Mouse (Mus musculus) liver, embryonic 18 days (tissue): Measurements from ENCODE around the gene Defb25. TPM values are rescaled to one million over a fixed set of nuclear protein-coding genes. Genes with fewer than 3 reads are reported as not detected.

ENCODE experiments used
- polyA plus RNA-seq: library from polyadenylated mRNA; depleted of rRNA; stranded (reverse); fragments of >200 nt; gene quantifications from 2 replicates; pipeline ENCODE4 v1.2.3, GENCODE M21; 2012; rRNA removed

Defb25 gene
- not detected in 2 replicates for polyA plus RNA-seq

DNA sequence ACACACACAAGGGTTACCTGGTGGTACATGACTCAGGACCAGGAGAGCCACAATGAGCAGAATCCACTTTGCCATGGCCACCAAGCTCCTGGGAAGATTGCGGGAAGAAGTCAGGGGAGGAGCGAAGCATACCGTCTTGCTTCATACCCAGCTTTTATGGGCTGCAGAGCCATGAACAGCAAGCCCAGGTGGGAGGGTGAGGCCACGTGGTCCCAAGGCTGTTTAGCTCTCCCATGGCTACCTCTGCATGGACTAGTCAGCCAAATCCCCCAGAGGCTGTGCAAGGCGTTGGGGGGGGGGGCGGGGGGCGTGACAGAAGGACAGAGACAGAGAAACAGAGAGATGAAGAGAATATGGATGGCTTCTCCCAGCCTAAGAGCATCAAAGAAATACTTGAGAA, at the start of gene Defb25:
TSS of gene Defb25 (minus strand) at position 101 of the 400 bp plus-strand sequence.

GRCm38 (mm10) chr2:152669256-152669638, 46.4 kb upstream of the Defb25 start, which contains the start of gene H13:
Gene H13 (plus strand): TSS chr2:152669461.

GRCm38 (mm10) chr2:152626774-152627591, 4.1 kb upstream of the Defb25 start, which contains the start of gene Rem1:
Gene Rem1 (plus strand): TSS chr2:152626951.

GRCm38 (mm10) chr2:152604057-152604456, 18.8 kb downstream of the Defb25 start, which contains the start of gene Defb36:
Gene Defb36 (plus strand): TSS chr2:152604327.

GRCm38 (mm10) chr2:152599299-152599698, 23.6 kb downstream of the Defb25 start, which contains the start of gene Defb45:
Gene Defb45 (minus strand): TSS chr2:152599399.

DNA sequence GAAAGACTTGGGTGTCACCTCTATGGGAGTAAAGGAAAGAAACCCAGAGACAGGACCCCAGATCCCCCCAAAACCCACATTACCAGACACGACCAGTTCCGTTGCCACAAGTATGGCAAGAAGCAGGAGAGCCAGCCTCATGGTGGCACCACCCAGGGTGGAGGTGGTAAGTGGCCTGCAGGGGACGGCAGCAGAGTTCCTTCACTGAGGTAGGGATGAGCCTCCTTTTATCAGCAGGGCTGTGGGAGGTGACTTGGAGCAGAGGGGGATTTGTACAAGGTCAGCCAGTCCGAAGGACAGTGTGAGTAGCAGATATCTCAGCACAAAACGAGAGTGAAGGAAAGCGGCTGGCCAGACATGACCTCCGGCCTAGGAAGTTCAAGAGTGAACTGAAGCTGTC, 42.7 kb downstream of the Defb25 start, which contains the start of gene Defb19:
TSS of gene Defb19 (minus strand) at position 206 of the 400 bp plus-strand sequence.

Other genes starting within 250 kb of the Defb25 start
- gene Nrsn2, start 246.4 kb downstream of the Defb25 start, polyA plus RNA-seq: not detected in 2 replicates
- gene Sox12, start 225.0 kb downstream of the Defb25 start, polyA plus RNA-seq: 3.6 and 4.4 TPM in 2 replicates
- 5.4 TPM in 2 replicates for gene Zcchc3, start 208.0 kb downstream of the Defb25 start, polyA plus RNA-seq
- gene 6820408C15Rik, start 207.5 kb downstream of the Defb25 start, polyA plus RNA-seq: 0.14 and 0.15 TPM in 2 replicates
- not detected in 2 replicates for gene Defb23, start 158.4 kb downstream of the Defb25 start, polyA plus RNA-seq
- not detected in 2 replicates for gene Defb20, start 146.0 kb downstream of the Defb25 start, polyA plus RNA-seq
- not detected in 2 replicates for gene Defb22, start 132.9 kb downstream of the Defb25 start, polyA plus RNA-seq
- gene Defb26, start 111.4 kb downstream of the Defb25 start, polyA plus RNA-seq: not detected in 2 replicates
- not detected in 2 replicates for gene Defb28, start 104.8 kb downstream of the Defb25 start, polyA plus RNA-seq
- gene Defb29, start 83.0 kb downstream of the Defb25 start, polyA plus RNA-seq: not detected in 2 replicates
- gene Gm17416, start 53.7 kb downstream of the Defb25 start, polyA plus RNA-seq: not detected in 2 replicates
- gene Defb21, start 50.3 kb downstream of the Defb25 start, polyA plus RNA-seq: not detected in 2 replicates
- gene Defb19, start 42.7 kb downstream of the Defb25 start, polyA plus RNA-seq: not detected in 2 replicates
- gene Defb45, start 23.7 kb downstream of the Defb25 start, polyA plus RNA-seq: not detected in 2 replicates
- not detected in 2 replicates for gene Defb36, start 18.7 kb downstream of the Defb25 start, polyA plus RNA-seq
- gene Rem1, start 3.9 kb upstream of the Defb25 start, polyA plus RNA-seq: 1.1 and 1.2 TPM in 2 replicates
- gene H13, start 46.4 kb upstream of the Defb25 start, polyA plus RNA-seq: 50.0 and 56.9 TPM in 2 replicates
- 5.8 and 5.9 TPM in 2 replicates for gene Mcts2, start 64.0 kb upstream of the Defb25 start, polyA plus RNA-seq
- gene Id1, start 113.2 kb upstream of the Defb25 start, polyA plus RNA-seq: 51.1 and 55.1 TPM in 2 replicates
- 0.78 and 0.91 TPM in 2 replicates for gene Cox4i2, start 131.1 kb upstream of the Defb25 start, polyA plus RNA-seq
- gene Bcl2l1, start 208.7 kb upstream of the Defb25 start, polyA plus RNA-seq: 54.2 and 57.5 TPM in 2 replicates
- gene Tpx2, start 224.9 kb upstream of the Defb25 start, polyA plus RNA-seq: 21.1 and 23.6 TPM in 2 replicates